Mouse (Mus musculus) activated CD4-positive, CD25-positive, alpha-beta regulatory T cell (primary cell): Measurements from ENCODE around the gene Crtam. TPM values are rescaled to one million over a fixed set of nuclear protein-coding genes. Genes with fewer than 3 reads are reported as not detected.

Source experiments
- polyA plus RNA-seq, 2 experiments: library from polyadenylated mRNA; unstranded; fragments of 100-300 nt; shearing (Covaris generic); gene quantifications; one replicate each; pipeline ENCODE4 v1.2.1; 2017

The Crtam gene
- 1 to 10 TPM; 1.2 to 2.2 TPM for polyA plus RNA-seq

GRCm38 (mm10) chr9:41004415-41004814 lies at the start of gene Crtam:
Gene Crtam, minus strand, starts transcription at chr9:41004628.

DNA sequence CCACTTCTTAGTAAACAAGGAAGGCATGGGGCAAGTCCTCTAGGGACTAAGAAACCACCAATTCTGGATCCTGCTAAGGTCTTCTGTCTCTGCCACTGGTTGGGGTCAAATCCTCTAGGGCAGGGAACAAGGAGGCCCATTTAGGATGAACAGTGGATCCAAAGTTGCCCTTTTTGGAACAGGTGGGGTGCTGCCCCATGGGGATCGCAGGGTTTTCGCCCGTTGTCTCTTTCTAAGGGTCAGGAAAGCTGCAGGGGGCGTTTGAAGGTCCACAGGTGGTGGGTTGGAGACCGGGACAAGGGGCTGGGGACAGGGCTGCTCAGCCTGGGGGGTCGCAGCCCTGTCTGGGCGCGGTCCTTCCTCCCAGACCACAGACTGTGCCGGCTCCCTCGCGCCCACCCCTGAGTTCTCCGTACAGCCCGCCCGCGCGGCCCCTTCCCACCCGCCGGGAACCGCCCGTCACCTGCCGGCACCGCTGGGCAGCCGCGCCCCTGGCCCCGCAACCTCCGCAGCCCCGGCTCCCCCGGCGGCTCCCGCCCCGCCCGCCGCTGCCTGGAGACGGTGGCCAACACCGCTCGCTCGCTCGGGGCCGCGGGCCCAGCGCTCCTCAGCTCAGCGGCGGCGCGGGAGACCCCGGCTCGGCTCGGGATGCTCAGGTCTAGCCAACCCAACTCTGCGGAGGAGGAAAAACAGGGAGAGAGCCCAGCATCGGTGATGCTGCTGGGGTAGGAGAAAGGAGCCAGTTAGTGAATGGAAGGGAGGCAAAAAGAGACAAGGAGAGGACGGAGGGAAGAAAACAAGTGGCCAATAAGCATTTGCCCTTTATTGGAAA lies 40.6 kb downstream of the Crtam start, which contains the start of gene Jhy:
Gene Jhy, minus strand, starts transcription at position 533 of the 832 bp plus-strand sequence.

Other genes with a start within 250 kb of the Crtam start
- gene Hspa8, start 203.6 kb downstream of the Crtam start, polyA plus RNA-seq, result 1,000 to 10,000 TPM; 1,645 to 2,039 TPM
- gene Bsx, start 130.5 kb downstream of the Crtam start, polyA plus RNA-seq, result not detected
- gene Jhy, start 40.5 kb downstream of the Crtam start, polyA plus RNA-seq, result not detected
- 10 to 100 TPM; 22.2 to 60.7 TPM for gene Ubash3b, start 157.1 kb upstream of the Crtam start, polyA plus RNA-seq